Mouse (Mus musculus): ENCODE results near the gene Gm4778. TPM values are rescaled to one million over a fixed set of nuclear protein-coding genes. Genes with fewer than 3 reads are reported as not detected.

Gene Gm4778
- total RNA-seq (2023): not detected

GRCm38 (mm10) chr3:94263736-94264135, at the start of gene Gm4778:
TSS of gene Gm4778 (plus strand) at chr3:94264036.

GRCm38 (mm10) chr3:94309633-94310363, 46.0 kb downstream of the Gm4778 start, which contains the start of gene Them4:
TSS of gene Them4 (plus strand) at chr3:94310089.

Other genes starting within 250 kb of the Gm4778 start
- not detected for gene Gm9125, start 209.2 kb upstream of the Gm4778 start, total RNA-seq (2023)
- gene Gm10697, start 191.4 kb upstream of the Gm4778 start, total RNA-seq (2023): not detected
- not detected for gene Gm10696, start 85.8 kb upstream of the Gm4778 start, total RNA-seq (2023)
- not detected for gene Gm5286, start 67.3 kb upstream of the Gm4778 start, total RNA-seq (2023)
- gene Them4, start 46.1 kb downstream of the Gm4778 start, total RNA-seq (2023): 1 to 10 TPM; 1.1 to 3.7 TPM
- not detected for gene Them5, start 78.1 kb downstream of the Gm4778 start, total RNA-seq (2023)
- not detected for gene C2cd4d, start 98.4 kb downstream of the Gm4778 start, total RNA-seq (2023)
- 1 to 10 TPM; 1.0 to 1.1 TPM for gene Rorc, start 108.8 kb downstream of the Gm4778 start, total RNA-seq (2023)
- under 1 TPM; 0.15 to 0.18 TPM for gene Lingo4, start 134.5 kb downstream of the Gm4778 start, total RNA-seq (2023)
- 1 to 10 TPM; 4.6 to 7.5 TPM for gene Tdrkh, start 149.2 kb downstream of the Gm4778 start, total RNA-seq (2023)
- gene Mrpl9, start 179.3 kb downstream of the Gm4778 start, total RNA-seq (2023): 10 to 100 TPM; 25.2 to 25.9 TPM
- not detected for gene Oaz3, start 179.9 kb downstream of the Gm4778 start, total RNA-seq (2023)
- under 1 TPM in 1 of 2 experiments, not detected in 1; 0.49 TPM for gene Celf3, start 214.3 kb downstream of the Gm4778 start, total RNA-seq (2023)
- not detected for gene Riiad1, start 216.3 kb downstream of the Gm4778 start, total RNA-seq (2023)

All from monocyte, adult 59 days (primary cell).